Mouse (Mus musculus) stomach, embryonic 14.5 days (tissue): ENCODE results near the gene Hoxb5. TPM values are rescaled to one million over a fixed set of nuclear protein-coding genes. Genes with fewer than 3 reads are reported as not detected.

Source experiments
- ATAC-seq: fragments of 200-750 bp; cut with Nextera tagmentation; 2 replicates; pipeline ENCODE4 v1.8.0; 2017; ENCODE audit warnings: low read depth, moderate TSS enrichment; ENCODE audit not compliant: insufficient number of reproducible peaks, insufficient read depth, low FRiP score
- H3K27ac ChIP-seq: fragments of 300-500 bp; sonication (generic); 2 replicates; pipeline ENCODE4 v1.5.1; 2014; ENCODE audit warnings: mild to moderate bottlenecking, low read length, moderate library complexity, mixed read lengths
- H3K27me3 ChIP-seq: fragments of 300-500 bp; sonication (generic); 2 replicates; pipeline ENCODE4 v1.6.1; 2014; ENCODE audit warnings: low read length, control low read depth, mixed read lengths; ENCODE audit not compliant: control insufficient read depth, insufficient read depth
- H3K36me3 ChIP-seq: fragments of 300-500 bp; sonication (generic); 2 replicates; pipeline ENCODE4 v1.6.1; 2014; ENCODE audit warnings: mild to moderate bottlenecking, control low read depth, low read length, moderate library complexity, mixed read lengths; ENCODE audit not compliant: control insufficient read depth, insufficient read depth
- H3K4me1 ChIP-seq: fragments of 300-500 bp; sonication (generic); 2 replicates; pipeline ENCODE4 v1.6.1; 2014; ENCODE audit warnings: low read length, control low read depth, mixed read lengths; ENCODE audit not compliant: control insufficient read depth, insufficient read depth
- H3K4me2 ChIP-seq: fragments of 300-500 bp; sonication (generic); replicated peaks from 2 replicates; pipeline ENCODE4 v1.6.1; 2014; ENCODE audit warnings: low read depth, low read length, control low read depth
- H3K4me3 ChIP-seq: fragments of 300-500 bp; sonication (generic); 2 replicates; pipeline ENCODE4 v1.5.1; 2014; ENCODE audit warnings: low read depth, low read length, control low read depth
- H3K9ac ChIP-seq: fragments of 300-500 bp; sonication (generic); replicated peaks from 2 replicates; pipeline ENCODE4 v1.6.1; 2014; ENCODE audit warnings: low read depth, mild to moderate bottlenecking, control low read depth, low read length, moderate library complexity, mixed read lengths
- H3K9me3 ChIP-seq: fragments of 300-500 bp; sonication (generic); 2 replicates; pipeline ENCODE4 v1.6.1; 2016; ENCODE audit warnings: low read depth, low read length, control low read depth; ENCODE audit not compliant: control insufficient read depth
- WGBS: fragments of 180-500 bp; shearing (Covaris S2); extraction: QIAGEN DNeasy Blood & Tissue Kit; methylation state at CpG from one replicate; pipeline ENCODE4 v1.1.7; 2014; 5-methylcytosine and 5-hydroxymethylcytosine counted together
- microRNA counts: library from miRNA; unstranded; fragments of <30 nt; microRNA quantifications from one replicate; lab custom pipeline; 2016
- microRNA-seq: library from miRNA; unstranded; fragments of <30 nt; microRNA quantifications from one replicate; pipeline ENCODE4, GENCODE M21; 2016
- polyA plus RNA-seq: library from polyadenylated mRNA; unstranded; fragments of >200 nt; fragmentation: Nextera tagmentation; extraction: Ambion mirVana; gene quantifications from 2 replicates; pipeline ENCODE4 v1.2.1, GENCODE M21; 2014

Hoxb5 gene
- polyA plus RNA-seq, 1 experiment from 2014 or later, result 23.3 TPM

GRCm38 (mm10) chr11:96354376-96354775 is 51.2 kb downstream of the Hoxb5 start:
- peak overlapping the region; percentile 99 for H3K9ac ChIP-seq
- H3K4me1 ChIP-seq, result peaks cover 16% of the 10 kb centered on the region
- H3K9me3 ChIP-seq, result no peaks in the 10 kb centered on the region
- no peaks in the 10 kb centered on the region for H3K27me3 ChIP-seq
- H3K27ac ChIP-seq, result peak overlapping the region; percentile 74
- 0 out of 2 replicates have a peak, but pooled peaks cover 5% of the 10 kb centered on the region for H3K36me3 ChIP-seq
- WGBS, result under 1% methylated on average over 25 of the region's 25 CpGs
- ATAC-seq, result no peak
- peak overlapping the region; percentile 79 for H3K4me3 ChIP-seq
- H3K4me2 ChIP-seq, result peak overlapping the region; percentile 86

GRCm38 (mm10) chr11:96354801-96355311 is 51.7 kb downstream of the Hoxb5 start:
- Histone ChIP-seq H3K9ac (peak overlapping the region; percentile 99), H3K36me3 (0 out of 2 replicates have a peak, but pooled peaks cover 5% of the 10 kb centered on the region), H3K9me3 (no peaks in the 10 kb centered on the region), H3K4me1 (peaks cover 11% of the 10 kb centered on the region; the same call in 1 of the 2 replicates), H3K27me3 (no peaks in the 10 kb centered on the region), H3K4me3 (peak overlapping the region; percentile 79), H3K4me2 (peak overlapping the region; percentile 86), H3K27ac (peak overlapping the region; percentile 74)
- 8% methylated on average over 9 of the region's 9 CpGs for WGBS
- no peak for ATAC-seq

MicroRNA genes within 50 kb of the gene (microRNA counts, 519-probe panel; counts per million panel counts)
- 4,556 counts per million, percentile 90 among the panel's probes with 10 or more counts for microRNA mmu-miR-10a (lab: Ali Mortazavi, UCI)
- not detected for microRNA mmu-miR-196a (lab: Ali Mortazavi, UCI)

Small RNA genes within 50 kb of the gene (microRNA-seq; reads per million reads assigned to microRNA genes)
- gene Mir10a, result 57,892 reads per million, percentile 99 among the genes with 10 or more reads in this experiment
- gene Mir196a-1, result not detected

Other genes with a start within 250 kb of the Hoxb5 start
- gene Ube2z, start 237.9 kb upstream of the Hoxb5 start, polyA plus RNA-seq, result 33.3 and 35.6 TPM in 2 replicates
- gene Atp5g1, start 227.7 kb upstream of the Hoxb5 start, polyA plus RNA-seq, result 739 and 807 TPM in 2 replicates
- gene Calcoco2, start 191.4 kb upstream of the Hoxb5 start, polyA plus RNA-seq, result 0.15 TPM in 1 of 2 replicates, not detected in the other
- gene Ttll6, start 169.6 kb upstream of the Hoxb5 start, polyA plus RNA-seq, result 0.12 TPM in 1 of 2 replicates, not detected in the other
- not detected in 2 replicates for gene Hoxb13, start 109.0 kb upstream of the Hoxb5 start, polyA plus RNA-seq
- 0.25 TPM in 2 replicates for gene Hoxb9, start 31.9 kb upstream of the Hoxb5 start, polyA plus RNA-seq
- gene Hoxb8, start 21.4 kb upstream of the Hoxb5 start, polyA plus RNA-seq, result 2.3 and 2.7 TPM in 2 replicates
- gene Hoxb7, start 16.7 kb upstream of the Hoxb5 start, polyA plus RNA-seq, result 8.4 and 14.0 TPM in 2 replicates
- gene Hoxb6, start 10.9 kb upstream of the Hoxb5 start, polyA plus RNA-seq, result 12.4 TPM in 2 replicates
- gene Hoxb4, start 14.9 kb downstream of the Hoxb5 start, polyA plus RNA-seq, result 3.5 and 3.7 TPM in 2 replicates
- 3.6 and 4.7 TPM in 2 replicates for gene Hoxb3, start 20.0 kb downstream of the Hoxb5 start, polyA plus RNA-seq
- gene Hoxb2, start 47.2 kb downstream of the Hoxb5 start, polyA plus RNA-seq, result 23.1 and 25.9 TPM in 2 replicates
- gene Hoxb1, start 62.4 kb downstream of the Hoxb5 start, polyA plus RNA-seq, result 0.22 and 0.32 TPM in 2 replicates
- 0.45 and 0.82 TPM in 2 replicates for gene Skap1, start 161.3 kb downstream of the Hoxb5 start, polyA plus RNA-seq